Mouse (Mus musculus) limb, embryonic 12.5 days (tissue): Measurements from ENCODE around the gene Rapgef4. TPM values are rescaled to one million over a fixed set of nuclear protein-coding genes. Genes with fewer than 3 reads are reported as not detected.
A peak's percentile ranks its signal among the peaks of the same experiment; 100 is the strongest.

ENCODE experiments used
- ATAC-seq: fragments of 200-750 bp; cut with Nextera tagmentation; 2 replicates; pipeline ENCODE4 v1.8.0; 2017; ENCODE audit warnings: low read depth, moderate TSS enrichment; ENCODE audit not compliant: insufficient number of reproducible peaks, insufficient read depth, low FRiP score, low TSS enrichment
- H3K27ac ChIP-seq: fragments of 300-500 bp; sonication (generic); 2 replicates; pipeline ENCODE4 v1.5.1; 2016; ENCODE audit warnings: mild to moderate bottlenecking, moderate library complexity
- H3K27me3 ChIP-seq: fragments of 300-500 bp; sonication (generic); 2 replicates; pipeline ENCODE4 v1.6.1; 2016; ENCODE audit warnings: mild to moderate bottlenecking, moderate library complexity
- H3K36me3 ChIP-seq: fragments of 300-500 bp; sonication (generic); 2 replicates; pipeline ENCODE4 v1.6.1; 2016; ENCODE audit warnings: mild to moderate bottlenecking, moderate library complexity
- H3K4me1 ChIP-seq: fragments of 300-500 bp; sonication (generic); replicated peaks from 2 replicates; pipeline ENCODE4 v1.6.1; 2016
- H3K4me2 ChIP-seq: fragments of 300-500 bp; sonication (generic); 2 replicates; pipeline ENCODE4 v1.6.1; 2016; ENCODE audit warnings: mild to moderate bottlenecking, moderate library complexity
- H3K4me3 ChIP-seq: fragments of 300-500 bp; sonication (generic); replicated peaks from 2 replicates; pipeline ENCODE4 v1.5.1; 2016; ENCODE audit warnings: mild to moderate bottlenecking
- H3K9ac ChIP-seq: fragments of 300-500 bp; sonication (generic); replicated peaks from 2 replicates; pipeline ENCODE4 v1.6.1; 2016; ENCODE audit warnings: mild to moderate bottlenecking, moderate library complexity
- H3K9me3 ChIP-seq: fragments of 300-500 bp; sonication (generic); 2 replicates; pipeline ENCODE4 v1.6.1; 2016; ENCODE audit warnings: mild to moderate bottlenecking, moderate library complexity
- WGBS: fragments of 180-500 bp; shearing (Covaris S2); methylation state at CpG from one replicate; pipeline ENCODE4 v1.1.7; 2016; 5-methylcytosine and 5-hydroxymethylcytosine counted together
- polyA plus RNA-seq: library from polyadenylated mRNA; unstranded; fragments of >200 nt; fragmentation: Nextera tagmentation; extraction: Ambion mirVana; gene quantifications from 2 replicates; pipeline ENCODE4 v1.2.1, GENCODE M21; 2016

Gene Rapgef4
- polyA plus RNA-seq, 1 experiment from 2014 or later = 2.1 TPM

DNA sequence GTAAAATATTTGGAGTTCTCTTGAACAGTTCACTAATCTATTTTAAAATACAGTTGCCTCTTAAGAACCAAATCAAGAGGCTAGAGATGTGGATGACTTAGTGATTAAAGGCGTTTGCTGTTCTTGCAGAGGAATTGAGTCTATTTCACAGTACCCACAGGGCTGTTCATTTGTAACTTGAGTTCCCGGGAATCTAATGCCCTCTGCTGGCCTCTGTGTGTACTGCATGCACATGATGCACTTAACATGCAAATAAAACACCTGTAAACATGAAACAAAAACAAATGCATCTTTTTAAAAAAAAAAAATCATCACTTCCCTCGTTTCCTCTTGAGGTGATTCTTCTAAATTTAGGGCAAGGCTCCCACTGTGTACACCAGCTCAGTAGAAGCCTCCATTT, 238.9 kb downstream of the Rapgef4 start:
- WGBS = 28% methylated on average over 3 of the region's 3 CpGs
- Histone ChIP-seq H3K9me3 (no peaks in the 10 kb centered on the region), H3K36me3 (no peaks in the 10 kb centered on the region), H3K27me3 (no peaks in the 10 kb centered on the region), H3K4me1 (peaks cover 10% of the 10 kb centered on the region), H3K27ac (no peak overlapping the region), H3K4me3 (no peak overlapping the region), H3K9ac (no peak overlapping the region), H3K4me2 (no peak overlapping the region)
- no peak for ATAC-seq

DNA sequence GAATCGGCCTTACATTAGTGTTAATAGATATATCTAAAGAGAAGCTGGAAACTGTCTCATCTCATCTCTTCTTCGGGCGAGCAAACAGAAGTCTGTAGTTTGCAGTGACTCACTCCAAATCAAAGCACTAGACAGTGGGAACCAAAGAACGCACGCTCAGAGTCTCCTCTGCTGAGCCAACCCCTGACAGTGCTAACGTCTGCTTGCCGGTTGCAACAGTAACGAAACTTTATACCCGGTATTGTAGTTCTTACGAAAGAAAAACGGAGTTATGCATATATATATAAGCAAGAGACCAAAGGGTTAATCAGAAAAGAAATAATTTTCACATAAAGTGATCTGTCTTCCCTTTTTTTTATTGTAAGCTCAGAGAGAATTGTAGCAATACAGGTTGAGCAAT, 240.2 kb downstream of the Rapgef4 start:
- no peak overlapping the region for H3K4me2 ChIP-seq
- H3K9ac ChIP-seq = no peak overlapping the region
- 83% methylated on average over 11 of the region's 11 CpGs for WGBS
- no peak overlapping the region for H3K27ac ChIP-seq
- ATAC-seq = no peak
- peaks cover 10% of the 10 kb centered on the region for H3K4me1 ChIP-seq
- no peak overlapping the region for H3K4me3 ChIP-seq
- no peaks in the 10 kb centered on the region for H3K27me3 ChIP-seq
- no peaks in the 10 kb centered on the region for H3K36me3 ChIP-seq
- no peaks in the 10 kb centered on the region for H3K9me3 ChIP-seq

DNA sequence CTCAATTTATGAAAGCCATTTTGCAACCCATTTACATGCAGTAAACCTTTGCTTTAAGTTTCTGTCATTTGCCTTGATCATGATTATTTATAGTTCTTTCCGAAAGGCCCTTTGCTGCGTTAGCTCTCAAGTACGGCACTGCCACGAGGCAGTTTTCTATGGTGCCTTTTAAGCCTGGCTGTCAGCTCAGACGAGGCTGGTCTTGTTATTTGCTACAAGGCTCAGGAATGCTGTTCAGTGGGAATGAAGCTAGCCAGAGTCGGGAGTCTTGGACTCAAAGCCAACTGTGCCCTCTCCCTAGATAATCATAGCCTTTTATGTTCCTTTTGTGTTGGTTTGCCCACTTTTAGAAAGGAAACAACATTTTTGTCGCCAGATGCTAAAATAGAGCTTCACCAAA, 240.7 kb downstream of the Rapgef4 start:
- H3K9me3 ChIP-seq = no peaks in the 10 kb centered on the region
- H3K4me1 ChIP-seq = peaks cover 10% of the 10 kb centered on the region
- H3K4me3 ChIP-seq = no peak overlapping the region
- WGBS = 21% methylated on average over 7 of the region's 7 CpGs
- H3K9ac ChIP-seq = no peak overlapping the region
- H3K27ac ChIP-seq = no peak overlapping the region
- H3K4me2 ChIP-seq = no peak overlapping the region
- H3K27me3 ChIP-seq = no peaks in the 10 kb centered on the region
- no peak for ATAC-seq
- no peaks in the 10 kb centered on the region for H3K36me3 ChIP-seq

DNA sequence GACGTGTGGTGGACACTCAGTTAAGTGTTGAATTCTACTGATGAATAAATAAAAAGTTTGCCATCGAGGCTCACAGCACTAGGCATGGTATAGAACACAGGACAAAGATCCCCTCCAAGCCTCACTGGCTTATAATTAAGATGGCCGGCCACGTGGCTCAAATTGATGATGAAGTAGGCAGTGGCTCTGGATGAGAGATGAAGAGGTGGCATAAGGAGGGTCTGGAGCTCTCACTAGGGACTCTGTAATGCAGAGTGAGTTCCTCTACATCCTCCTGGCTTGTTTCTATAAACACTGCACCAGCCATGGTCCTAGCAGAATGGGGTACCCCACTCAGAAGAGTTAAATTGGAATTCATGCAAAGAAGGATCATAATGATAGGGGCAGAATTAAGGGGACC, 241.2 kb downstream of the Rapgef4 start:
- Histone ChIP-seq H3K4me3 (no peak overlapping the region), H3K9me3 (no peaks in the 10 kb centered on the region), H3K27ac (no peak overlapping the region), H3K4me2 (no peak overlapping the region), H3K36me3 (no peaks in the 10 kb centered on the region), H3K9ac (no peak overlapping the region), H3K27me3 (no peaks in the 10 kb centered on the region), H3K4me1 (peaks cover 11% of the 10 kb centered on the region)
- whole genome bisulfite sequencing = 78% methylated on average over 4 of the region's 4 CpGs
- ATAC-seq = no peak

DNA sequence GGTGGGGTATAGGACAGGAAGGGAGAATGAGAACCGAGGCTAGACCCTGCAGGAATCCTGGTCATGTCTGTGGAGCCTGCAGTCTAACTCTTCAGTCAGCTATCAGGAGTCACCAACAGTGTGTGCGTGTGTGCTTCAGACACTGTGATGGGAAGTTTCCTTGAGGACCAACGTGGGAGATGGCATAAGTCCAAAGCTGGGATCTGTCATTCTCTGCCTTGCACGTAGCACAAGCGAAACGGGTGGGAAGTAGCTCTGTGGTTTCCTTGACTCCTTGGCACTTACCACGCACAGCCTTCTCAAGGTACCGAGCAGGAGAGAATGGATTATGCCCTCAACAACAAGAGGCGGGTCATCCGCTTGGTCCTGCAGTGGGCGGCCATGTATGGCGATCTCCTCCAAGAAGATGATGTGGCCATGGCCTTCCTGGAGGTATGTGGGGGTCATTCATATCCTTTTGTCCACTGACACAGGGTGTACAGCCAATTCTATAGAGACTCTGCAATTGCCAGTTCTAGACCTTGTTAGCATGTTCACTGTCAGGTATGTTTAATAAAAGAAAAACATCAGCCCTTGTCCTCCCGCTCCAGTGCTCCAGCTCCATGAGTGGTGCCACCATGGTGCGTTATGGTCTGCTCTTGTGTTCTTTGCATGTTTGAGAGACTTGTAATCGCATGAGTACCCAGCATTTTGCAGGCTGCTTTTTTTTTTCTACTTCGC, 241.9 kb downstream of the Rapgef4 start:
- Histone ChIP-seq H3K36me3 (no peaks in the 10 kb centered on the region), H3K4me3 (no peak overlapping the region), H3K9me3 (no peaks in the 10 kb centered on the region), H3K4me1 (peaks cover 13% of the 10 kb centered on the region), H3K9ac (no peak overlapping the region), H3K27me3 (no peaks in the 10 kb centered on the region), H3K27ac (no peak overlapping the region), H3K4me2 (no peak overlapping the region)
- WGBS = 92% methylated on average over 16 of the region's 16 CpGs
- ATAC-seq = no peak

DNA sequence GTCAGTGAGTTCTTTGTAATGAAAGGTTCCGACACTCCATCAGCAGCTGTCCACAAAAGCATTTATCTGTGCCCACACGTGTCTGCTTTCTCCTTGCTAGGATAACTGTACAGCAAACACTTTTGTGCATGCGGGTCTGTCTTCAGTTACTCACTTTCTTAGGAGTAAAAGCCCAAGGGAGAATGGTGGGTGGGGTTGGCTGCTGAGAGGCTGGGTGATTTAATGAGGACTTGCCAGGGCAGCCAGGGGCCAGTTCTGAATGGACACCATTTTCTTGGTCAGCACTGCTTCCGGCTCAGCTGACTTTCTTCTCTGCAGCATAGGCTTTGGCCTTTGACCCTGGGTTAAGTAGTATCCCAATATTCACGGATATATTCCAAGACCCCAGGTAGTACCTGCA, 242.4 kb downstream of the Rapgef4 start:
- Histone ChIP-seq H3K27ac (no peak overlapping the region), H3K36me3 (no peaks in the 10 kb centered on the region), H3K4me3 (no peak overlapping the region), H3K27me3 (no peaks in the 10 kb centered on the region), H3K9me3 (no peaks in the 10 kb centered on the region), H3K9ac (no peak overlapping the region), H3K4me2 (no peak overlapping the region), H3K4me1 (peaks cover 13% of the 10 kb centered on the region)
- WGBS = 56% methylated on average over 5 of the region's 5 CpGs
- no peak for ATAC-seq

DNA sequence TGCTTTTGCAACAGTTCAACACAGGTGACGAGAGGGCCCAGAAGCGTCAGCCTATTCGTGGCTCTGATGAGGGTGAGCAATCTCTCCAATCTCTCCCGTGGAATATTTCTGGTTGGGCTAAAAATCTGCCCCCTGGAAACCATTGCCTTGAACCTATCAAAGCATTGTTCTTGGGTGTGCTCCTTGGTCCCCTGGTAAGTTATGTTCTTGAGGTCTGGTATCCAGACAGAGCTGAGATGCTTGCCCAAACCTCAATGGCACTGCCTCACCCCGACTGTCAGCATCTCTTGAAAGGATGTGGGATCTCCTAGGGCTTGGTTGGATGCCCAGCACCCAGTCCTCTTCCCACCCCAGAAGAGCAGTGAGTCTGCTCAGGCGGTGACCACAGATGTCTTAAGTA, 245.0 kb downstream of the Rapgef4 start:
- Histone ChIP-seq H3K4me1 (peaks cover 24% of the 10 kb centered on the region), H3K4me2 (no peak overlapping the region), H3K27ac (no peak overlapping the region), H3K36me3 (no peaks in the 10 kb centered on the region), H3K9me3 (no peaks in the 10 kb centered on the region), H3K9ac (no peak overlapping the region), H3K4me3 (no peak overlapping the region), H3K27me3 (no peaks in the 10 kb centered on the region)
- no peak for ATAC-seq
- WGBS = 91% methylated on average over 6 of the region's 6 CpGs

DNA sequence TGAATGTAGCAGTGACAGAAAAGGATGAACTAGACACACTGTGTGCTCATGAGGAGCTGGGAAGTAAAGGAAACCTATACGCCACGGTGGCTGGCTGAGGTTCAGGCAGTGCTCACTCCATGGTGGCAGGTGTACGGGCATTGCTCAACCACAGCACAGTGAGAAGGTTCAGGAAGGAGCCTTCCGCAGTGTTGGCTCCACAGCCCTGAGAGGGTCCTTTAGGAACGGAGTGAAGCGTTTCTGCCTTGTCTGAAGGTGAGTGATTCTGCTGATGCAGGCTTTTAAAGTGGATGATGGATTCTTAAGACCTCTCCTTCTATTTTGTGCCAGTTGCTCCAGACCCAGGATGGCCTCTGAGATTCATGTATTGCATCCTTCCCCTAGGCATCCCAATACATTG, 246.4 kb downstream of the Rapgef4 start:
- peaks cover 22% of the 10 kb centered on the region for H3K4me1 ChIP-seq
- no peak overlapping the region for H3K4me3 ChIP-seq
- 89% methylated on average over 6 of the region's 6 CpGs for WGBS

DNA sequence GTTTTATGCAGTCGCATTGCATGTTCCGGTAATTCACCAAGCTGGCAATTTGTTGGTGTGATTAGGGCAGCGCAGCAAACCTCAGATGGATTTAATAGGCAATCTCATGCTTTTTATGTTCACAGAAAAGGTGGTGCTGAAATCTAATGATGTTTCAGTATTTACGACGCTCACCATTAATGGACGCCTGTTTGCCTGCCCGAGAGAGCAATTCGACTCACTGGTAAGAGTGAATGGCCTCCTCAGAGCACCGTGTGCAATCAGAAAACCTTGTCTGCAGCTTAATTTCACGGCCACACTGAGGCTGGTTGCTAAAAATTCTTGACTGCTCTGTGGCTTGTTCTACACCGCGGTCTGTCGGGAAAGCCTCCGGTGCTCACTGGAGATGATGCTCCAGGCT, 247.8 kb downstream of the Rapgef4 start:
- Histone ChIP-seq H3K4me3 (peak overlapping the region; percentile 13), H3K9me3 (no peaks in the 10 kb centered on the region), H3K36me3 (no peaks in the 10 kb centered on the region), H3K9ac (no peak overlapping the region), H3K4me1 (peaks cover 22% of the 10 kb centered on the region), H3K27me3 (peaks cover 5% of the 10 kb centered on the region; the same call in 1 of the 2 replicates), H3K27ac (peak overlapping the region; percentile 29; the same call in 1 of the 2 replicates), H3K4me2 (peak overlapping the region; percentile 46)
- ATAC-seq = no peak
- 29% methylated on average over 14 of the region's 14 CpGs for WGBS

More for the DNA sequence above, 246.4 kb downstream of the Rapgef4 start:
- Histone ChIP-seq H3K36me3 (no peaks in the 10 kb centered on the region), H3K27me3 (peaks cover 5% of the 10 kb centered on the region; the same call in 1 of the 2 replicates), H3K9me3 (no peaks in the 10 kb centered on the region), H3K4me2 (no peak overlapping the region), H3K9ac (no peak overlapping the region), H3K27ac (no peak overlapping the region)
- peak; percentile 40; the same call in 1 of the 2 replicates for ATAC-seq

DNA sequence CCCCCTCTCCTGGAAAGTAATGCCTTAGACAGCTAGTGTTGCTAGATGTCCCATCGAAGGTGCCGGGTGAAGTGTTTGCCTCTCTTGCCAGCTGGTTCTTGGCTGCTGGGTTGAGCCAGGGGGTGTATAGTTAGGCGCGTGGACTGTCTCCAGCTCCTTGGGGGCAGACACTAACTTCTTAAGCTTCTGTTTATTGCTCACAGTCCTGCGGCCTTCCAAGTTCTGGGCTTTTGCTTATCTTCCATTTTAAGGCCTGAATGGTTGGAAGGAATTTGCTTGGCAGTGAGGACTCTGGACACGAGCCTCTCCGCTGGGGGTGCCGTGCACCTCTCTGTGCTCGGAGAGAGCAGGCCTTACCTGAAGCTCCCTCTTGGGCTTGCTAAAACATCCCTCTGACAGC, 249.5 kb downstream of the Rapgef4 start:
- peaks cover 5% of the 10 kb centered on the region; the same call in 1 of the 2 replicates for H3K27me3 ChIP-seq
- peaks cover 29% of the 10 kb centered on the region for H3K4me1 ChIP-seq
- H3K9ac ChIP-seq = no peak overlapping the region
- H3K4me3 ChIP-seq = no peak overlapping the region
- H3K4me2 ChIP-seq = no peak overlapping the region
- H3K27ac ChIP-seq = no peak overlapping the region
- no peak for ATAC-seq
- WGBS = 74% methylated on average over 9 of the region's 9 CpGs
- no peaks in the 10 kb centered on the region for H3K36me3 ChIP-seq
- no peaks in the 10 kb centered on the region for H3K9me3 ChIP-seq

DNA sequence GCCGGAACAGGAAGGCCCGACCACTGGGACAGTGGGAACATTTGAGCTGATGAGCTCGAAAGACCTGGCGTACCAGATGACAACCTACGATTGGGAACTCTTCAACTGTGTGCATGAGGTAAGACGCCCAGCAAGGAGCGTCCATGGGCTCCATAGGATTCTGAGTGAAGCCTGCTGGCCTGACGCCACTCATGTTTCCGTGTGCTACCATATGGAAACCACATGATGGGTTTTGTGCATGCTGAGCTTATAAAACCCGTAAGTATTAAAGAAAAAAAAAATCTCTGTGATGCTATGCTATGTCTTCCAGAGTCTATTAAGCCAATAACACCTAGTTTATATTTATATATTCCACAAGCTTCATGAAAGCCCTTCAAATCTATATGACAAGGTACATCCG, 253.0 kb downstream of the Rapgef4 start:
- no peak overlapping the region for H3K4me3 ChIP-seq
- 71% methylated on average over 11 of the region's 11 CpGs for WGBS
- peaks cover 5% of the 10 kb centered on the region; the same call in 1 of the 2 replicates for H3K27me3 ChIP-seq
- peaks cover 27% of the 10 kb centered on the region for H3K4me1 ChIP-seq
- no peak for ATAC-seq
- no peak overlapping the region for H3K4me2 ChIP-seq
- H3K27ac ChIP-seq = no peak overlapping the region
- no peaks in the 10 kb centered on the region for H3K9me3 ChIP-seq
- no peak overlapping the region for H3K9ac ChIP-seq
- no peaks in the 10 kb centered on the region for H3K36me3 ChIP-seq

DNA sequence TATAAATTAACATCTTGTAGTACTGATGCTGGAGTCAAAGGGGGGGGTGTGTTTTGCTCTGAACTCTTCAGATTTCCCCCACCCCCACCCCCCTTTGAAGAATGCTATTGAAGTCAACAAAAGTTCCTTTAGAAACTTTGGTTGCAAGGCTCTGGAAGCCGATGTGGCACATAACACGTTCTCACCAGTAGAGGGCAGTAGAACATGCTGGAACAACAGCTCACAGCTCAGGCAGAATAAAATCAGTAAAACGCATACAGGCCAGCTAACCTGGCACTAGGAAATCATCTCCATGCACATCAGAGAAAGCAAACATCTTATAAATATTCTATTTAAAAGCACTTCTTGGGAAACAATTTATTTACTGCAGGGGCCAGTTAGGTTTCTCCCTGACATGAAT, 253.9 kb downstream of the Rapgef4 start:
- 0% methylated on average over 3 of the region's 3 CpGs for WGBS
- Histone ChIP-seq H3K9ac (no peak overlapping the region), H3K4me2 (no peak overlapping the region), H3K27ac (no peak overlapping the region; the same call in 1 of the 2 replicates), H3K9me3 (no peaks in the 10 kb centered on the region), H3K27me3 (peaks cover 5% of the 10 kb centered on the region; the same call in 1 of the 2 replicates), H3K4me1 (peaks cover 28% of the 10 kb centered on the region), H3K4me3 (no peak overlapping the region), H3K36me3 (no peaks in the 10 kb centered on the region)
- no peak for ATAC-seq
